Comparison of ENCODE assay signal across 13 mouse cellular contexts in genomic region chr11:97714784-97715760, GRCm38 (mm10). TPM values are rescaled to one million over a fixed set of nuclear protein-coding genes. Genes with fewer than 3 reads are reported as not detected.
DNase-seq lines count a peak whose midpoint lies in the region; ATAC-seq and TF ChIP-seq lines count a peak whose summit lies in the region.
"Had no signal": no experiment of that assay in that cellular context is flagged by ENCODE, and none has a peak within 500 bp of the region (broad histone marks: within the 10 kb centered on the region; RNA-seq: fewer than 3 reads in every experiment).

No protein-coding gene starts in this region.

- intact Hi-C loops in heart, postnatal 25 days (cut with DNase I) = no loop called here

- peaks cover 4% of the 10 kb centered on the region; the same call in 1 of the 2 replicates for H3K4me1 ChIP-seq in heart, postnatal 0 days (ENCODE audit: control insufficient read depth, insufficient read depth)
- peaks cover 25% of the 10 kb centered on the region for H3K4me1 ChIP-seq in heart, embryonic 10.5 days
- no peaks in the 10 kb centered on the region for H3K4me1 ChIP-seq in forebrain, embryonic 15.5 days
- H3K4me1 ChIP-seq: limb, embryonic 13.5 days had no signal

- no peaks in the 10 kb centered on the region for H3K27me3 ChIP-seq in heart, postnatal 0 days (ENCODE audit: control insufficient read depth, insufficient read depth, low read length)
- H3K27me3 ChIP-seq in heart, embryonic 10.5 days (ENCODE audit: insufficient read depth, poor library complexity, severe bottlenecking) = no peaks in the 10 kb centered on the region
- no peaks in the 10 kb centered on the region for H3K27me3 ChIP-seq in forebrain, embryonic 15.5 days
- H3K27me3 ChIP-seq: heart, embryonic 15.5 days; limb, embryonic 13.5 days had no signal

- H3K27ac ChIP-seq in heart, postnatal 0 days (ENCODE audit: low read depth) = no peak overlapping the region
- H3K27ac ChIP-seq in heart, embryonic 10.5 days = no peak overlapping the region
- no peak overlapping the region for H3K27ac ChIP-seq in forebrain, embryonic 15.5 days (replicated peaks)
- H3K27ac ChIP-seq: limb, embryonic 13.5 days had no signal

- TF ChIP-seq EP300 in heart, postnatal 0 days (IDR thresholded peaks at IDR 0.05; ENCODE audit: low read depth) = no peak

- peak; percentile 43 for ATAC-seq in heart, postnatal 0 days (ENCODE audit: insufficient read depth, low read depth)
- no peak for ATAC-seq in forebrain, embryonic 15.5 days (replicated peaks)

- no peak overlapping the region for H3K4me3 ChIP-seq in heart, postnatal 0 days (ENCODE audit: low read depth, low read length)
- H3K4me3 ChIP-seq in heart, embryonic 10.5 days = no peak overlapping the region
- H3K4me3 ChIP-seq in forebrain, embryonic 15.5 days = no peak overlapping the region
- H3K4me3 ChIP-seq: erythroblast, embryonic 14.5 days; heart, embryonic 15.5 days; limb, embryonic 13.5 days had no signal

- H3K36me3 ChIP-seq in heart, postnatal 0 days (replicated peaks; ENCODE audit: control insufficient read depth, insufficient read depth, low read length) = peaks cover 59% of the 10 kb centered on the region
- H3K36me3 ChIP-seq in heart, embryonic 10.5 days = peaks cover 80% of the 10 kb centered on the region
- H3K36me3 ChIP-seq in forebrain, embryonic 15.5 days = peaks cover 55% of the 10 kb centered on the region

- 74% methylated on average over 14 of the region's 14 CpGs for WGBS in heart, postnatal 0 days
- WGBS in heart, embryonic 10.5 days = 88% methylated on average over 14 of the region's 14 CpGs
- WGBS in forebrain, embryonic 15.5 days = 88% methylated on average over 14 of the region's 14 CpGs

- no peak overlapping the region for H3K9ac ChIP-seq in heart, postnatal 0 days (replicated peaks; ENCODE audit: low read depth, low read length)
- no peak overlapping the region for H3K9ac ChIP-seq in forebrain, embryonic 15.5 days (replicated peaks)
- H3K9ac ChIP-seq: limb, embryonic 13.5 days had no signal

- no peak for TF ChIP-seq CTCF in heart, postnatal 0 days (IDR thresholded peaks at IDR 0.05; ENCODE audit: low read depth)

- H3K9me3 ChIP-seq in heart, postnatal 0 days (replicated peaks; ENCODE audit: control insufficient read depth, low read length) = no peaks in the 10 kb centered on the region
- no peaks in the 10 kb centered on the region for H3K9me3 ChIP-seq in heart, embryonic 10.5 days
- H3K9me3 ChIP-seq in forebrain, embryonic 15.5 days = no peaks in the 10 kb centered on the region
- H3K9me3 ChIP-seq: heart, embryonic 15.5 days; limb, embryonic 13.5 days had no signal

- no peak overlapping the region for H3K4me2 ChIP-seq in heart, postnatal 0 days (ENCODE audit: low read depth, low read length)
- no peak overlapping the region for H3K4me2 ChIP-seq in forebrain, embryonic 15.5 days (replicated peaks)
- H3K4me2 ChIP-seq: heart, embryonic 15.5 days; limb, embryonic 13.5 days had no signal

- peak; percentile 52 for DNase-seq in heart, postnatal 0 days (ENCODE audit: low spot score)
- no peak for DNase-seq in heart, embryonic 10.5 days (ENCODE audit: low spot score)
- peak; percentile 89 for DNase-seq in 416B (ENCODE audit: low read depth)
- DNase-seq in adrenal gland, postnatal 10 days = peak; percentile 78
- peak; percentile 31 for DNase-seq in heart, postnatal 25 days (ENCODE audit: low spot score)
- no peak for DNase-seq in neural tube, embryonic 10.5 days (ENCODE audit: extremely low spot score, low spot score)
- DNase-seq in natural killer cell, adult 2 months (ENCODE audit: low spot score in 2 of 2) = no peak
- DNase-seq: spleen, adult 18-20 months; thymus, postnatal 36 days had no signal

RNA-seq across cellular contexts. Expression of gene Psmb3, which starts 11.9 kb away (rescaled TPM):
- 486 and 592 TPM in 2 replicates for total RNA-seq in heart, postnatal 0 days (2014; rRNA removed; ENCODE audit: low replicate concordance)
- 495 and 503 TPM in 2 replicates for polyA plus RNA-seq in heart, postnatal 0 days (2015; fragmentation: Nextera tagmentation; extraction: Ambion mirVana)
- 517 and 557 TPM in 2 replicates for polyA plus RNA-seq in heart, embryonic 10.5 days (2016; fragmentation: Nextera tagmentation; extraction: Ambion mirVana)
- 100 to 1,000 TPM; 231 to 234 TPM for total RNA-seq in adrenal gland, postnatal 10 days (2021)
- total RNA-seq in heart, postnatal 25 days (2021) = 100 to 1,000 TPM; 150 to 151 TPM
- 460 and 475 TPM in 2 replicates for polyA plus RNA-seq in forebrain, embryonic 15.5 days (2015; fragmentation: Nextera tagmentation; extraction: Ambion mirVana)

RNA-seq across cellular contexts. Expression of gene Pcgf2, which starts 14.8 kb away (rescaled TPM):
- 1.1 and 3.6 TPM in 2 replicates for total RNA-seq in heart, postnatal 0 days (2014; rRNA removed; ENCODE audit: low replicate concordance)
- 6.0 and 7.1 TPM in 2 replicates for polyA plus RNA-seq in heart, postnatal 0 days (2015; fragmentation: Nextera tagmentation; extraction: Ambion mirVana)
- 9.7 and 13.5 TPM in 2 replicates for polyA plus RNA-seq in heart, embryonic 10.5 days (2016; fragmentation: Nextera tagmentation; extraction: Ambion mirVana)
- total RNA-seq in adrenal gland, postnatal 10 days (2021) = 10 to 100 TPM; 29.7 to 41.0 TPM
- 1 to 10 TPM; 6.2 to 6.4 TPM for total RNA-seq in heart, postnatal 25 days (2021)
- polyA plus RNA-seq in forebrain, embryonic 15.5 days (2015; fragmentation: Nextera tagmentation; extraction: Ambion mirVana) = 18.1 and 18.8 TPM in 2 replicates

RNA-seq across cellular contexts. Expression of gene Pip4k2b, which starts 29.4 kb away (rescaled TPM):
- total RNA-seq in heart, postnatal 0 days (2014; rRNA removed; ENCODE audit: low replicate concordance) = 12.6 and 12.7 TPM in 2 replicates
- polyA plus RNA-seq in heart, postnatal 0 days (2015; fragmentation: Nextera tagmentation; extraction: Ambion mirVana) = 0.79 and 0.95 TPM in 2 replicates
- polyA plus RNA-seq in heart, embryonic 10.5 days (2016; fragmentation: Nextera tagmentation; extraction: Ambion mirVana) = 0.96 and 1.3 TPM in 2 replicates
- total RNA-seq in adrenal gland, postnatal 10 days (2021) = 10 to 100 TPM; 27.3 to 33.3 TPM
- total RNA-seq in heart, postnatal 25 days (2021) = 10 to 100 TPM; 20.2 to 21.1 TPM
- 4.1 and 4.8 TPM in 2 replicates for polyA plus RNA-seq in forebrain, embryonic 15.5 days (2015; fragmentation: Nextera tagmentation; extraction: Ambion mirVana)

RNA-seq across cellular contexts. Expression of gene Cisd3, which starts 29.4 kb away (rescaled TPM):
- total RNA-seq in heart, postnatal 0 days (2014; rRNA removed; ENCODE audit: low replicate concordance) = 46.1 and 50.8 TPM in 2 replicates
- 125 and 135 TPM in 2 replicates for polyA plus RNA-seq in heart, postnatal 0 days (2015; fragmentation: Nextera tagmentation; extraction: Ambion mirVana)
- 49.8 and 52.8 TPM in 2 replicates for polyA plus RNA-seq in heart, embryonic 10.5 days (2016; fragmentation: Nextera tagmentation; extraction: Ambion mirVana)
- 100 to 1,000 TPM; 260 to 277 TPM for total RNA-seq in adrenal gland, postnatal 10 days (2021)
- total RNA-seq in heart, postnatal 25 days (2021) = 100 to 1,000 TPM; 145 to 155 TPM
- 17.4 and 19.5 TPM in 2 replicates for polyA plus RNA-seq in forebrain, embryonic 15.5 days (2015; fragmentation: Nextera tagmentation; extraction: Ambion mirVana)
- polyA plus RNA-seq: erythroblast, embryonic 14.5 days had no signal

RNA-seq across cellular contexts. Expression of gene Cwc25, which starts 51.3 kb away (rescaled TPM):
- 3.2 and 3.5 TPM in 2 replicates for total RNA-seq in heart, postnatal 0 days (2014; rRNA removed; ENCODE audit: low replicate concordance)
- 7.7 and 8.2 TPM in 2 replicates for polyA plus RNA-seq in heart, postnatal 0 days (2015; fragmentation: Nextera tagmentation; extraction: Ambion mirVana)
- polyA plus RNA-seq in heart, embryonic 10.5 days (2016; fragmentation: Nextera tagmentation; extraction: Ambion mirVana) = 11.6 and 17.0 TPM in 2 replicates
- total RNA-seq in adrenal gland, postnatal 10 days (2021) = 10 to 100 TPM; 19.9 to 20.0 TPM
- total RNA-seq in heart, postnatal 25 days (2021) = 1 to 10 TPM; 7.0 to 7.2 TPM
- 18.0 and 18.6 TPM in 2 replicates for polyA plus RNA-seq in forebrain, embryonic 15.5 days (2015; fragmentation: Nextera tagmentation; extraction: Ambion mirVana)

Comparison
In these comparisons a context has a peak if more than half of its experiments do, and no peak if none do; other contexts are left out.
1. DNase-seq: peak in heart, postnatal 0 days (single experiment), 416B (single experiment), adrenal gland, postnatal 10 days (single experiment) and heart, postnatal 25 days (single experiment); none in heart, embryonic 10.5 days (single experiment), neural tube, embryonic 10.5 days (single experiment) and natural killer cell, adult 2 months (0 of 2).